Mouse (Mus musculus): Measurements from ENCODE around the gene Ptprm.

DNA sequence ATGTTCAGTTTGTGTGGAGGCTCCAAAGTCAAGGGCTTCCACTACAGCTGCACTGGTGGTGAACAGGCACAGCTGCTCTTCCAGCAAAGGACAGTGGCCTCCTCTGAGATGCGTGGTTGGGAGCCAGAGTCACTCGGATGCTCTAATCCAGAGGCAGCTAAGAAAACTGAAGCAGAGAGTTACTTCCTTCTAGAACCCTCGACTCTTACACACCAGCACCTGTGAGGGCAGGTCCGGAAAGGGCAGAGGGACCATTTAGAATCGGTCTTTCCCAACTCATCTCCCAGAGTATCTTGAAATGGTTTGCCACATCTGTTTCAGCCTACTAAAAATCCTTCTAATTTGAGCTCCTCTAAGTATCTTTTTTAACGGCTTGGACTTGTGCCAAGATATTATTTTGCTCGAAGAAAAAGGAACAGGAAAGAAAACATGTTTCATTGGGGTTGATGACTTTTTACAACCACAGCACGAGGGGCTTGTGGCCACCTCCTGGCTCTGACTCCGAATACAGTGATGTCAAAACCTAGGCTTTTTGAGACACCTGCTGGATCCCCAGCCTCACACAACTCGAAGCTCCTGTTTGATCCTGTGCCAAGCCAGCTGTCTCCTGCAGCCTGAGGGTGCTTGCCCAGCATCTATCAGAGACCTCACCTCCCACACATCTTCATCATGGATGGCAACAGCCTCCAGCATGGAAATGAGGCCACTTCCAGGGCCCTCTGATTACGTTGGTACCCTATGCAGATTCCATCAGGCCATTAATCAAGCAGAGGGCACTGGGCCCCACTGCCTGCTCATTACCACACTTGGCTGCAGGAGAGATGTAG lies 652.7 kb downstream of the Ptprm start:
- TF ChIP-seq CTCF (IDR thresholded peaks at IDR 0.05; ENCODE audit: low read depth) (no peak), EP300 (IDR thresholded peaks at IDR 0.05; ENCODE audit: low read depth) (no peak)

Measured in liver, embryonic 14.5 days (tissue).